Mouse (Mus musculus): ENCODE measurements at regions not wholly inside any gene's neighbourhood (a gene's known extent, or its start where the extent isn't known, plus 50 kb on each side); places are given as distances from the start of the nearest gene placed in this dataset.

DNA sequence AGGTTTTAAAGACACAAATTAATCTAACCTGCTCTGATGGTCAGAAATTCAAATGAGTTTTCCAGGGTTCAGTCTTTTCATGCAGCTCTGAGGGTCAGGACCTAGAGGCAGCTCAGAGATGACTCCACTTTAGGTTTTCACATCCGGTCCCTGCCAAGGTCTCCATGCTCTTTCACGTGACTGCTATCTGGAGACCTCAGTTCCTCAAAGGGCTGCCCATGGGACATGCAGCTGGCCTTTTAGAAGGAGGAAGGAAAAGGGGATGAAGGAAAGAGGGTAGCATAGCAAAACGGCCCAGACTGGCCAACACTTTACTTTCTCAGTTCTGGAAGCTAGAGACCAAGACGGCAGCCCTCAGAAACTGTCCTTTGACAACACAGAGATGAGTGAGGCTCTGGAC, 276.6 kb downstream of the Nuak1 start:
- TF ChIP-seq CTCF (IDR thresholded peaks at IDR 0.05; ENCODE audit: borderline replicate concordance, extremely low read depth, insufficient read depth, insufficient read length): no peak
- TF ChIP-seq POLR2A (IDR thresholded peaks at IDR 0.05; ENCODE audit: borderline replicate concordance, extremely low read depth, insufficient read depth, insufficient read length, poor library complexity, severe bottlenecking): no peak

Data from brain, embryonic 14.5 days (tissue).